Comparison of ENCODE assay signal across 13 mouse cellular contexts in the genomic region with DNA sequence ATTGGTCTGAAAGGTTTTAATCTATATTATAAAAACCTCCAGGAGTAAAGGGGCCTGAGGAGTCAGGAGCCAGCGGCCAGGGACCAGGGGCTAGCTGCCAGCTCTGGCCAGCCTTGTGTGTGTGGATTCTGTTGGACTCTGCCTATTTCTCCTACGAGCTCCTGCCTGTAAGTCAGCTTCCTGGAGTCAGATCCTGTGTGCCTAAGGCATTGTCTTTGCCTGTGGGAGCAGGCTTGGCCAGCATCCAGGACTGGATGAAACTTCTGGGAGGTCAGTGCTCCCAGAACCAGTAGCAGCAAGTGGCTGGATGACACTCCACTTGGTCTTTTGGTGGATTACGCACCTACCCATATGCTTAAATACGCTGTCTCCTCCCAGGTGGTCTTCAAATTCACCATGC. TPM values are rescaled to one million over a fixed set of nuclear protein-coding genes. Genes with fewer than 3 reads are reported as not detected.
A peak's percentile ranks its signal among the peaks of the same experiment; 100 is the strongest.
DNase-seq lines count a peak whose midpoint lies in the region; TF ChIP-seq lines count a peak whose summit lies in the region.
"Had no signal": no experiment of that assay in that cellular context is flagged by ENCODE, and none has a peak within 500 bp of the region (broad histone marks: within the 10 kb centered on the region; RNA-seq: fewer than 3 reads in every experiment).

No protein-coding gene starts in this region.

- H3K4me3 ChIP-seq in lung, adult 2 months (replicated peaks; ENCODE audit: extremely low read depth, low read depth, low read length): no peak overlapping the region
- H3K4me3 ChIP-seq: embryonic facial prominence, embryonic 13.5 days; forebrain, embryonic 15.5 days had no signal

- intact Hi-C loops in gastrocnemius, postnatal 14 days (cut with DNase I; ENCODE audit: low total_unique reads): loop anchor here (10.0 kb wide), 1 partner anchor 148 kb away; no protein-coding TSS in a partner anchor

- no peaks in the 10 kb centered on the region for H3K4me1 ChIP-seq in lung, adult 2 months (ENCODE audit: control insufficient read depth, insufficient read depth, low read length)
- H3K4me1 ChIP-seq: embryonic facial prominence, embryonic 13.5 days; forebrain, embryonic 15.5 days had no signal

- DNase-seq in gastrocnemius, postnatal 14 days: peak; percentile 15
- DNase-seq in gastrocnemius, adult 18-20 months (ENCODE audit: low spot score): no peak
- peak; percentile 7 for DNase-seq in 3T3-L1 (ENCODE audit: low read depth, low spot score)
- peak; percentile 19 to 65 for DNase-seq in heart, adult 9 months (ENCODE audit: low spot score in 2 of 2)
- DNase-seq in lung, adult 2 months: peak; percentile 5
- DNase-seq in retina, embryonic 14.5 days (ENCODE audit: low spot score): no peak
- DNase-seq in c-Kit-positive CD71-positive TER-119-positive erythroid progenitor cells, embryonic 14.5 days (ENCODE audit: low spot score): no peak
- DNase-seq in urinary bladder, adult 18-20 months (ENCODE audit: low spot score in 2 of 2): no peak
- DNase-seq: cerebellum, postnatal 10 days; right cerebral cortex, postnatal 4 days; thymus, postnatal 36 days had no signal

- no peak for TF ChIP-seq POLR2A in lung, adult 2 months (IDR thresholded peaks at IDR 0.05; ENCODE audit: borderline replicate concordance, extremely low read depth, low read depth, low read length)

- WGBS in lung, adult 2 months: 61% methylated on average over 4 of the region's 4 CpGs

- TF ChIP-seq CTCF in lung, adult 2 months (IDR thresholded peaks at IDR 0.05; ENCODE audit: insufficient read depth, low read length): no peak

RNA-seq across cellular contexts. Expression of a gene that starts 23.8 kb away (rescaled TPM):
- 10 to 100 TPM; 44.9 to 46.8 TPM for total RNA-seq in gastrocnemius, postnatal 14 days (2021)
- total RNA-seq in gastrocnemius, adult 18-20 months (2021): 10 to 100 TPM; 52.1 to 53.8 TPM
- 6.7 and 9.0 TPM in 2 replicates for polyA plus RNA-seq in lung, adult 2 months (2012; rRNA removed)

Comparison
In these comparisons a context has a peak if more than half of its experiments do, and no peak if none do; other contexts are left out.
1. DNase-seq: peak in gastrocnemius, postnatal 14 days (single experiment), 3T3-L1 (single experiment), heart, adult 9 months (2 of 2) and lung, adult 2 months (single experiment); none in gastrocnemius, adult 18-20 months (single experiment), retina, embryonic 14.5 days (single experiment), c-Kit-positive CD71-positive TER-119-positive erythroid progenitor cells, embryonic 14.5 days (single experiment) and urinary bladder, adult 18-20 months (0 of 2).